Mouse (Mus musculus) T-helper 17 cell (primary cell): ENCODE data around the gene 4931414P19Rik.

Experiments used
- in situ Hi-C, 2 experiments: fragments of 300-600 bp; cut with MboI, MseI; formaldehyde crosslinking; loops; 1 replicate in 1 of 2; 2 replicates in 1 of 2; pipeline ENCODE4 v1.15.1; 2025; ENCODE audit warnings: high pct_unique_total_duplicates in 2 of 2

The 4931414P19Rik gene

GRCm38 (mm10) chr14:54544703-54545102 is 61.1 kb downstream of the 4931414P19Rik start:
- in situ Hi-C loops = no loop called here

DNA sequence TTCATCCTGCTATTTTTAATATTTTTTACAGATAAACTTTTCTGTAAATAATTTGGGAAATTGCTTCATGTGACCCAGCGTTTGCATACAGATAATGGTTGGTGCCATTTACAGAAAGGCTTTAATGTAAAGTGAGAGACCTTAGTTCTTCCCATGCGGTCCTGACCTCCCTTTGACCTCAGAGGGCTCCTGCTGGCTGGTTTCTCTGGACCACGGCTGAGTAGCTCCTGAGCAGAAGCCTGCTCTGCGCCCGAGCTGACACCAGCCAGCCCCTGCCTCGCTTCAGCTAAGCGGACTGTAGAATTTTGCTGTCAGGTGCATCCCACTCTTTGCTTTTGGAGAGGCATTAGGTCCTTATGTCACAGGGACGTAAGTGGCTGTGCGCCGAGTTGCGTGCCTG is 65.0 kb downstream of the 4931414P19Rik start:
- in situ Hi-C loops = no loop called here

GRCm38 (mm10) chr14:54538580-54538979 is 67.2 kb downstream of the 4931414P19Rik start:
- in situ Hi-C loops = no loop called here
